Mouse (Mus musculus) myocyte (in vitro differentiated cells): ENCODE results near the gene Rnf182. TPM values are rescaled to one million over a fixed set of nuclear protein-coding genes. Genes with fewer than 3 reads are reported as not detected.

Experiments used
- H3K27me3 ChIP-seq: one replicate; pipeline ENCODE4 v1.6.1; 2011; ENCODE audit not compliant: control insufficient read depth, insufficient read depth, insufficient read length
- H3K36me3 ChIP-seq: one replicate; pipeline ENCODE4 v1.6.1; 2011; ENCODE audit not compliant: control insufficient read depth, insufficient read depth
- H3K4me2 ChIP-seq: one replicate; pipeline ENCODE4 v1.6.1; 2011; ENCODE audit warnings: low read depth, control low read depth
- H3K4me3 ChIP-seq: one replicate; pipeline ENCODE4 v1.5.1; 2011; ENCODE audit warnings: mild to moderate bottlenecking, control low read depth, moderate library complexity
- H3K79me2 ChIP-seq: one replicate; pipeline ENCODE4 v1.6.1; 2011; ENCODE audit not compliant: control insufficient read depth, insufficient read depth
- H3ac ChIP-seq: one replicate; pipeline ENCODE4 v1.6.1; 2011; ENCODE audit not compliant: control insufficient read depth, insufficient read length
- CEBPB ChIP-seq: IDR thresholded peaks from 2 replicates; pipeline ENCODE4 v1.6.1; 2011; ENCODE audit warnings: mild to moderate bottlenecking, moderate library complexity; ENCODE audit not compliant: poor library complexity, insufficient read depth, severe bottlenecking
- E2F4 ChIP-seq: IDR thresholded peaks from one replicate; pipeline ENCODE4 v1.6.1; 2011; ENCODE audit warnings: mild to moderate bottlenecking, control low read depth, moderate library complexity; ENCODE audit not compliant: insufficient read depth
- MAX ChIP-seq: IDR thresholded peaks from one replicate; pipeline ENCODE4 v1.6.1; 2011; ENCODE audit warnings: low read depth, mild to moderate bottlenecking, control low read depth
- MYOD1 ChIP-seq, 3 experiments: IDR thresholded peaks; one replicate each; pipeline ENCODE4 v1.6.1; 2011; ENCODE audit warnings: control low read depth in 2 of 3, low read depth in 2 of 3, mild to moderate bottlenecking in 2 of 3, moderate library complexity in 1 of 3; ENCODE audit not compliant: insufficient read length in 2 of 3, control insufficient read depth in 1 of 3
- MYOG ChIP-seq, 3 experiments: IDR thresholded peaks; one replicate each; pipeline ENCODE4 v1.6.1; 2011; ENCODE audit warnings: control low read depth in 2 of 3, low read depth in 2 of 3, mild to moderate bottlenecking in 2 of 3; ENCODE audit not compliant: insufficient read length in 2 of 3, control insufficient read depth in 1 of 3, insufficient read depth in 1 of 3
- POLR2A ChIP-seq: IDR thresholded peaks from one replicate; pipeline ENCODE4 v1.6.1; 2011; ENCODE audit warnings: low read depth, mild to moderate bottlenecking, control low read depth, moderate library complexity; ENCODE audit not compliant: insufficient read length
- POLR2AphosphoS2 ChIP-seq: IDR thresholded peaks from one replicate; pipeline ENCODE4 v1.6.1; 2011; ENCODE audit warnings: low read depth, control low read depth; ENCODE audit not compliant: insufficient read length
- REST ChIP-seq: IDR thresholded peaks from one replicate; pipeline ENCODE4 v1.6.1; 2011; ENCODE audit warnings: mild to moderate bottlenecking, control low read depth, moderate library complexity; ENCODE audit not compliant: insufficient read depth, insufficient read length
- SRF ChIP-seq: IDR thresholded peaks from one replicate; pipeline ENCODE4 v1.6.1; 2011; ENCODE audit warnings: low read depth; ENCODE audit not compliant: control insufficient read depth, insufficient read length
- TCF12 ChIP-seq: IDR thresholded peaks from one replicate; pipeline ENCODE4 v1.6.1; 2011; ENCODE audit warnings: mild to moderate bottlenecking, control low read depth; ENCODE audit not compliant: poor library complexity, insufficient read depth, severe bottlenecking
- TCF3 ChIP-seq: IDR thresholded peaks from one replicate; pipeline ENCODE4 v1.6.1; 2011; ENCODE audit warnings: low read depth, control low read depth; ENCODE audit not compliant: insufficient read length
- USF1 ChIP-seq: IDR thresholded peaks from one replicate; pipeline ENCODE4 v1.6.1; 2011; ENCODE audit warnings: low read depth, mild to moderate bottlenecking, control low read depth, moderate library complexity
- polyA plus RNA-seq: library from polyadenylated mRNA; unstranded; fragments of >200 nt; fragmentation: generic; extraction: Trizol; gene quantifications from one replicate; pipeline ENCODE4 v1.2.1, GENCODE M21; 2012; ENCODE audit warnings: missing spikeins

Rnf182 gene
- polyA plus RNA-seq, 1 experiment = not detected

GRCm38 (mm10) chr13:43615194-43615576, 325 bp upstream of the Rnf182 start:
- TF ChIP-seq MYOD1 (IDR thresholded peaks at IDR 0.05; ENCODE audit: control insufficient read depth in 1 of 3, insufficient read length in 2 of 3, low read depth in 2 of 3) (peak in 1 of 3 experiments; percentile 15), MYOG (IDR thresholded peaks at IDR 0.05; ENCODE audit: control insufficient read depth in 1 of 3, insufficient read depth in 1 of 3, insufficient read length in 2 of 3, low read depth in 2 of 3) (peak in 1 of 3 experiments; percentile 34), POLR2A (no peak), MAX (no peak)
- Histone ChIP-seq H3K4me3 (peak overlapping the region; percentile 9), H3ac (no peak overlapping the region), H3K36me3 (no peaks in the 10 kb centered on the region), H3K4me2 (peak overlapping the region; percentile 90), H3K79me2 (no peaks in the 10 kb centered on the region), H3K27me3 (peaks cover 17% of the 10 kb centered on the region)

- no peaks in the 10 kb centered on the region for H3K36me3 ChIP-seq
- H3ac ChIP-seq = no peak overlapping the region
- H3K27me3 ChIP-seq = peaks cover 17% of the 10 kb centered on the region
- peak overlapping the region; percentile 90 for H3K4me2 ChIP-seq
- TF ChIP-seq USF1 = no peak
- TF ChIP-seq E2F4 = no peak
- no peak for TF ChIP-seq CEBPB
- TF ChIP-seq TCF12 = no peak
- no peak for TF ChIP-seq REST
- TF ChIP-seq TCF3 = no peak
- no peak for TF ChIP-seq MYOD1 (IDR thresholded peaks at IDR 0.05; ENCODE audit: control insufficient read depth in 1 of 3, insufficient read length in 2 of 3, low read depth in 2 of 3)
- no peak for TF ChIP-seq MYOG (IDR thresholded peaks at IDR 0.05; ENCODE audit: control insufficient read depth in 1 of 3, insufficient read depth in 1 of 3, insufficient read length in 2 of 3, low read depth in 2 of 3)
- no peak for TF ChIP-seq POLR2AphosphoS2
- no peak for TF ChIP-seq MAX
- TF ChIP-seq POLR2A = no peak
- no peak for TF ChIP-seq SRF
- no peaks in the 10 kb centered on the region for H3K79me2 ChIP-seq
- H3K4me3 ChIP-seq = no peak overlapping the region
Observed at GRCm38 (mm10) chr13:43616551-43616950, 1.0 kb downstream of the Rnf182 start.

DNA sequence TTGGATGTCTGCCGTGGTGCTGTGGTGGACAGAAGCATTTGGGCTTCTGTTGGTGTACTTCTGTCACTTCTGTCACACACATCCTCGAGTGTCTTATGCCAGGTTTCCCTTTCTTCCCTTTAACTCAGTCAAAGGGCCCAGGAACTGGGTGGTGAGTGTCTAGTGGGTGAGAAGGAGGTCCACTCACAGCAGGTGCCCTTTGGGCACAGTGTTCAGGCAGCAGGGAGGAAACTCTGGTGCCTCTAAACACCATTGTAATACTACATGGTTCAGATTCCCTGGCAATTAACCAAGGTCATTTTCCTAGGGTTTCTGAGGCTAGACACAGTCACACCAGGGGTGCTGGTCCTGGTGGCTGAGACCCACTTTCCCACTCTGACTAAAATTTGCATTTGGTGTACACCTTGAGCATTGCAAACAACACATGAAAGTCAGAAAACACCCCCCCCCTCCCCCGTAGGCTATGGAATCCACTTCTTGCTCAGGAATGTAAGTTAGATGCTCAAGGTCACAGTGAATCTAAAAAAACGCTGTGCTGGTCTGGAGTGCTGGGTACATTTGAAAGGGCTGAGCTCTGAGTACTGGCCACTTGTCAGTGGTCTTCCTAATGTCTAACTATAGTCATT, 4.2 kb downstream of the Rnf182 start:
- Histone ChIP-seq H3K4me3 (no peak overlapping the region), H3K36me3 (no peaks in the 10 kb centered on the region), H3K4me2 (no peak overlapping the region), H3K79me2 (no peaks in the 10 kb centered on the region), H3ac (no peak overlapping the region), H3K27me3 (peaks cover 17% of the 10 kb centered on the region)
- no peak for TF ChIP-seq USF1
- no peak for TF ChIP-seq MYOD1 (IDR thresholded peaks at IDR 0.05; ENCODE audit: control insufficient read depth in 1 of 3, insufficient read length in 2 of 3, low read depth in 2 of 3)
- no peak for TF ChIP-seq POLR2AphosphoS2
- TF ChIP-seq TCF12 = no peak
- no peak for TF ChIP-seq REST
- TF ChIP-seq POLR2A = no peak
- no peak for TF ChIP-seq E2F4
- no peak for TF ChIP-seq MAX
- TF ChIP-seq CEBPB = no peak
- TF ChIP-seq SRF = no peak
- TF ChIP-seq MYOG (IDR thresholded peaks at IDR 0.05; ENCODE audit: control insufficient read depth in 1 of 3, insufficient read depth in 1 of 3, insufficient read length in 2 of 3, low read depth in 2 of 3) = no peak
- TF ChIP-seq TCF3 = no peak

- no peaks in the 10 kb centered on the region for H3K79me2 ChIP-seq
- H3K27me3 ChIP-seq = peaks cover 4% of the 10 kb centered on the region
- H3K4me3 ChIP-seq = no peak overlapping the region
- TF ChIP-seq POLR2A (no peak), REST (no peak), MYOD1 (IDR thresholded peaks at IDR 0.05; ENCODE audit: control insufficient read depth in 1 of 3, insufficient read length in 2 of 3, low read depth in 2 of 3) (no peak), E2F4 (no peak), TCF3 (no peak), CEBPB (no peak), MYOG (IDR thresholded peaks at IDR 0.05; ENCODE audit: control insufficient read depth in 1 of 3, insufficient read depth in 1 of 3, insufficient read length in 2 of 3, low read depth in 2 of 3) (no peak), POLR2AphosphoS2 (no peak), MAX (no peak)
- H3K36me3 ChIP-seq = no peaks in the 10 kb centered on the region
- H3ac ChIP-seq = no peak overlapping the region
- H3K4me2 ChIP-seq = no peak overlapping the region
Observed at GRCm38 (mm10) chr13:43627922-43628321, 12.4 kb downstream of the Rnf182 start.

GRCm38 (mm10) chr13:43629785-43630184, 14.3 kb downstream of the Rnf182 start:
- H3K4me3 ChIP-seq = no peak overlapping the region
- no peaks in the 10 kb centered on the region for H3K36me3 ChIP-seq
- no peak overlapping the region for H3K4me2 ChIP-seq
- no peak for TF ChIP-seq MAX
- no peak for TF ChIP-seq REST
- TF ChIP-seq MYOG (IDR thresholded peaks at IDR 0.05; ENCODE audit: control insufficient read depth in 1 of 3, insufficient read depth in 1 of 3, insufficient read length in 2 of 3, low read depth in 2 of 3) = no peak
- no peak for TF ChIP-seq MYOD1 (IDR thresholded peaks at IDR 0.05; ENCODE audit: control insufficient read depth in 1 of 3, insufficient read length in 2 of 3, low read depth in 2 of 3)
- no peak for TF ChIP-seq TCF3
- TF ChIP-seq TCF12 = no peak
- no peak for TF ChIP-seq E2F4
- TF ChIP-seq CEBPB = no peak
- TF ChIP-seq POLR2AphosphoS2 = no peak
- no peak for TF ChIP-seq POLR2A
- TF ChIP-seq USF1 = no peak
- no peak for TF ChIP-seq SRF
- H3K79me2 ChIP-seq = no peaks in the 10 kb centered on the region
- H3ac ChIP-seq = no peak overlapping the region
- H3K27me3 ChIP-seq = peaks cover 4% of the 10 kb centered on the region
